Mouse (Mus musculus) lung, postnatal 36 days (tissue): ENCODE data around the gene Gnat1.

Source experiments
- DNase-seq: peaks from one replicate; pipeline ENCODE4 v3.0.0; 2022; ENCODE audit warnings: mixed read lengths

The Gnat1 gene

DNA sequence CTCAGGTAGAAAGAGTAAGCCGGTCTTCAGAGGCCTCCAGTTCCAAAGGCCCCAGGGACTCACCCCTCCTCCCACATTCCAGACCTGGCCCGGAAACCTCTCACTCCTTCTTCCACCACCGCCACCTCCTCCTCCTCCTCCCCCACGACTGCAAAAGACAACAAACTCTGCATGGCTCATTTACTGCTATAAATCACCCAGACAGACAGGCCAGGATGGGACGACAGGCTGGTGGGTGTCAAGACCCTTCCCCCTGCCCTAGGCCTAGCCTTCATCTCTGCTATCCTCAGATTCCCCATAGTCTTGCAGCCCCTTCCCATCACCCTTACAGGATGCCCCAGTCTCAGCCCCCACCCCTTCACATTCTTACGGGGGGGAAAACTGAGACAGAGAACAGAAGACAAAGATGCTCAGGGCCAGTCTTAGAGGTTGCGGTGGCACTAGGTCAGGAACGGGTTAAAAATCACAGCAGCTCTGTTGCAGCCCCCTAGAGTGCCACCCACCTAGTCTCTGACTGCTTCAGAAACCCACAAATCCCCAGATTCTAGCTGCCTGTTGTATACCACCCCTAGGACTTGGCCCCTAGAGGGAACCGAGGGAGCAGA, 20.0 kb upstream of the Gnat1 start:
- DNase-seq = peak; percentile 54

GRCm38 (mm10) chr9:107698611-107699190, 19.2 kb upstream of the Gnat1 start:
- peak; percentile 65 for DNase-seq

GRCm38 (mm10) chr9:107697811-107698521, 18.5 kb upstream of the Gnat1 start:
- no peak for DNase-seq

DNA sequence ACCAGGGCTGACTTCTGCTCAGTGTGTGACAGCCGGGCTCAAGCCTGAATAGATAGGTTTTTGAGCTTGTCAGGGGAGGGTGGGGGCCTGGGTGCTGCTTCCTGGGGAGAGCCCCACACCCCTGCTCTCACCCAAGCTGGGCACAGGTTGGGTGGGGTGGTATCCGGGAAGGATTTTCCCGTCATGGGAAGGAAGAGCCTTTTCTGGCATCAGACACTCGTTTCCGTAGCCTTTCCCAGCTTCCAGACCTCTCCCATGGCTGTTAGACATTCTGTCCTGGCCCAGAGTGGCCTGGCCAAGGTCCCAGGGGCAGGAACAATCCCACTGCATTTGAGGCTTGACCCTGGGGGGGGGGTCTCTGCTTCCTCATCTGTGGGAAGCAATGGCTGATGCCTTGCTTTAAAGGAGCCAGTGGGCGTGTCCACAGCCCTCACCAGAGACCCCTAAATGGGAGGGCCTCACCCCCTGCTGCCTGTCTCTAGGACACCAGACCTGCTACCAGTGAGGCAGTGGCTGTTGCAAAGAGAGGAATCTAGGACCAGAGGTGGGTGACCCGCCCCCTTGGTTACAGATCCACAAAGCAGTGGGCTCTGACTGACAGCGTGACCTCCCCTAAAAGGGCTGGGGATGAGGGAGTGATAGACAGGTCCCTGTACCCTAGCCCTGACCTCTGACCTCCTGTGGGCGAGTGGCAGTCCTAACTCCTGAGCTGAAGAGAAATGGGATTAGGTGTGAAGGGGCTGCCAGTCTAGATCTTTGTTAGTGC, 17.5 kb upstream of the Gnat1 start:
- DNase-seq = peak; percentile 79

DNA sequence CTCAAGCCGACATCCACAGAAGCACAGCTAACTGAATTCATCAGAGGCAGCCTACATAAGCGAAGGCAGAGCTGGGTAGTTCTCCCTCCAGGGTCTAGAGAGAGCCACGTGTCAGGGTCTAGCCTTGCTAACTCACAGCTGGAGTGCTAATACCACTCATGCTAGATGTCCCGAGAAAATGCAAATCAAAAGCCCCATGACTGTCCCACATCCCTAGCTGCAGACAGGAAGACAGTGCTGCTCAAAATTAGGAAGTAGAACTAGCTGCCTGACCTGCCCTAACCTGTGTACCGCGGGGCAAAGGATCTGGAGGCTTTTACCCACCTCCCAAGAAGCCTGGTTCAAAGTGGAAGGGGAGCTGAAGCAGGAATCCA, 16.6 kb upstream of the Gnat1 start:
- DNase-seq = no peak

GRCm38 (mm10) chr9:107695441-107696105, 16.1 kb upstream of the Gnat1 start:
- no peak for DNase-seq

DNA sequence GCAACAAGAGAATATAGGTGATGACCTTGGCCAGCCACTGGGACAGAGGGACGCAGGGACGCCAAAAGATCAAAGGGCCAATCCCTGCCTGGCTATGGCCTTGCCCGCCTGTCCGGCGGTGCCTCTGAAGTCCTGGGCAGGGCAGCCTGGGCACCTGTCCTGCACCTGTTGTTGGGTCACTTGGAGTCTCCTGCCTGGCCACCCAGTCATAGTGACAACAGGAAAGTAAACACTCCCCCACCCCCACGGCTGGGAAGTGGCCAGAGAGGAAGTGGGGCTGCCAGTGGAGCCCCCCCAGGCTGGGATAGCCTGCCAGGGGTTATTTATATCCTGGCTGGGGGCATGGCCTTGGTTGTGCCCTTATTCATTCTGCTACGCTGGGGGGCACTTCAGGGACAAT, 15.1 kb upstream of the Gnat1 start:
- peak; percentile 77 for DNase-seq

DNA sequence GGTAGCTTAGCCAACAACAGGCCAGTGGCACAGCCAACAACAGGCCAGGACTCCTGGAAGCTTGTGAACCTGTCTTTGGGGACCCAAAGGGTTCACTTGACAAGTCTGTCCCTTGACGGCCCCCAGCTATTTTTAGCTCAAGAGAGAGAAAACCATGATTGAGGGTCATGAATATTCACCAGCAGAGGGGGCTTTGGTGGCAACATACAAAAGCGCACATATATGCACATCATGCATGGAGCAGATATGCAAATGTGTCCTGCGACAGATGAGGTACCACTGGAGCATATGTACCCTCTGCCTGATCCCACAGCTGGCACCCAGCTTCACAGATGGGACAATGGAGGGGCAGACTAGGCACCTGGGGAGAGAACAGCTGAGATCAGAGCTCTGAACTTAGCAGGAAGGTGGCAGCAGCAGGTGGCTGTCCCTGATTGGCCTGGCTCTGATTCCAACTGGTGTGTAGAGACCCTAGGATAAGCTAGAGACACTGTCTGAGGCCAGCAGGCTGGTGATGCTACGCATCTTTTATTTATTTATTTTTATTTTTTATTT, 14.0 kb upstream of the Gnat1 start:
- DNase-seq = no peak

DNA sequence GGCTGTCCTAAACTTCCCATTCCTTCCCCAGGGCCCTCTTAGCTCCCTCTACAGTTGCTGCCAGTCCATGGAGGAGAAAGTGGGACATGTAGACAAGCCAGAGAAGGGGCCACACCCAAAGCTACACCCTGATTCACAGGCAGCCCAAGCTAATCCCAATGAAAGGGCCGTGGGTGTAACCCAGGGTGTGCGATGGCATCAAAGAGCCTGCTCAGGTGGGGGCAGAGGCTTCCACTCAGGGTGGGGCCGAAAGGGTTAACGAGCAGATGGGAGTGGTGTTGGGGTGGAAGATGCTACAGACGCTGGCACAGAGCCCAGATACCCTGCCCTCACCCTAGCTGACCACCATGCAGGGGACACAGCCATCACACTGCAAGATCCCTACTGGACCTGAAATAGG, 13.3 kb upstream of the Gnat1 start:
- no peak for DNase-seq

GRCm38 (mm10) chr9:107690391-107690790, 10.9 kb upstream of the Gnat1 start:
- DNase-seq = no peak

DNA sequence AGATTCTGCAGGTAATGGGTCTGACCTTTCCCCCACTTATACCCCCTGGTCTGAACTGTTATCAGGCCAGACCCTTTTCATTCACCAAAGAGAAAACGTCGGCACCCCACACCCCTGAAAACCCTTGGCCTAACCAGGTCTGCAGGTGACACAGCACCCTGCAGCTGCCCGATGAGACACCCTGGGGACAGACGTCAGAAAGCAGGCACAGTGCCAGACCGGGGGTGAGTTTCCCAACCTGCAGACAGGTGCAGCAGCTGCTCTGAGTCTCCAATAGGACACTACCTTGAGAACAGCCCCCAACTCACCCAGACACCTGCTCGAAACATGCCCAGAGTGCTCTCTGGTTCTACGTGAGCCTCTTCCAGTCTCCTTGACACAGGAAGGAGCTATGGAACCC, 9.4 kb upstream of the Gnat1 start:
- no peak for DNase-seq

GRCm38 (mm10) chr9:107688415-107688814, 8.9 kb upstream of the Gnat1 start:
- no peak for DNase-seq

DNA sequence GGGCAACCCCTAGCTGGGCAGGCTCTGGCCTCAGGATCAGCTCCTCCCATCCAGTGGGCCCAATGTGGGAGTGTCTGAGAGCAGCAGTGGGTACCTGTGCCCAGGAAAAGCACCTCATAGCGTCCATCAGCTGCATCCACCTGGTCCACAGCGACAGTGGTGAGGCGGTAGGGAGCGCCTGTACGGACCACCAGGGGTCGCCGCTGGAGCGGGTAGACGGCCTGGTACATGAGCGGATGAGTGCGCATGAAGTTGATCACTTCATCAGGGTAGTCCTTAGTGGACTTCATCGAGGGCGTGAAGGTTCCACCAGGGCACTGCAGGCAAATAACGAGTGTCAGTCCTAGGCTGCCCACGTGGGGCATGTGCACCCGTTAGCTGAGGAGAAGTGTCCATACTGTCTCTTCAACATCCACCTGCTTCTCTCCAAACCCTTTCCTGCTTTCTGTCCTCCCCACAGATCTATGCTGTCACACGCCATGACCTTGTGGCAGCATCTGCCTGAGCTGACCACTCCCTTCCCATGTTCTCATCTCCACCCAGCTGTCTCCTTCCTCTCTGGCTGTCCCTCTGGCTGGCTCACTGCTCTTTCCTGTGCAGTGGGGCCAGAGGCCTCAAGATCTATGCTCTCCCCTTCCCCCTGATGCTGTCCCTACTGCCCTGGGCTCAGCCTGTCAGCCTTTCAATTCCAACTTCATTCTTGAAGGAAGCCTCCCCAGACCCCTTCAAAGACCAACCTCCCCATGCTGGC, 5.9 kb upstream of the Gnat1 start:
- peak; percentile 77 for DNase-seq

GRCm38 (mm10) chr9:107682405-107682804, 2.9 kb upstream of the Gnat1 start:
- no peak for DNase-seq

- DNase-seq = no peak
These were observed 651 bp downstream of the Gnat1 start for GRCm38 (mm10) chr9:107678861-107679260.

DNA sequence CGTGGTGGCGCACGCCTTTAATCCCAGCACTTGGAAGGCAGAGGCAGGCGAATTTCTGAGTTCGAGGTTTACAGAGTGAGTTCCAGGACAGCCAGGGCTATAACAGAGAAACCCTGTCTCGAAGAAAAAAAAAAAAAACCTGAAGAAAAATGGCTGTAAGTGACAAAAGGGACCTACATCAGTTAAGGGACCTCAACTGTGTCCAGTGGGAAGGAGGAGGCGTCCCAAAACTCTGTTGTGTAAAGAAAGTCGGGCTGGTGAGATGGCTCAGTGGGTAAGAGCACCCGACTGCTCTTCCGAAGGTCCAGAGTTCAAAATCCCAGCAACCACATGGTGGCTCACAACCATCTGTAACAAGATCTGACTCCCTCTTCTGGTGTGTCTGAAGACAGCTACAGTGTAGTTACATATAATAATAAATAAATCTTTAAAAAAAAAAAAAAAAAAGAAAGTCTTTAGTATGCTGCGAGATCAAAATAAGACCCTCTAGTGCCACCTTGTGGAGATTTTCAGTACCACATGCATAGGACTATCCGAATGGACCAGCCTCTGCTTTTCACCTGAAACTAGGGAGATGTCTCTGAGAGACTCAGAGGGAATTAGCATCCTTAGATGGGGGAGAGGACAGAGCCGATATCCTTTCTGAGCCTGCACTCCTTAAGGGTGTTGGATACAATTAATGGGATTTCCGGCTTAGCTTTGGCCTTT, 1.5 kb downstream of the Gnat1 start:
- peak; percentile 95 for DNase-seq

DNA sequence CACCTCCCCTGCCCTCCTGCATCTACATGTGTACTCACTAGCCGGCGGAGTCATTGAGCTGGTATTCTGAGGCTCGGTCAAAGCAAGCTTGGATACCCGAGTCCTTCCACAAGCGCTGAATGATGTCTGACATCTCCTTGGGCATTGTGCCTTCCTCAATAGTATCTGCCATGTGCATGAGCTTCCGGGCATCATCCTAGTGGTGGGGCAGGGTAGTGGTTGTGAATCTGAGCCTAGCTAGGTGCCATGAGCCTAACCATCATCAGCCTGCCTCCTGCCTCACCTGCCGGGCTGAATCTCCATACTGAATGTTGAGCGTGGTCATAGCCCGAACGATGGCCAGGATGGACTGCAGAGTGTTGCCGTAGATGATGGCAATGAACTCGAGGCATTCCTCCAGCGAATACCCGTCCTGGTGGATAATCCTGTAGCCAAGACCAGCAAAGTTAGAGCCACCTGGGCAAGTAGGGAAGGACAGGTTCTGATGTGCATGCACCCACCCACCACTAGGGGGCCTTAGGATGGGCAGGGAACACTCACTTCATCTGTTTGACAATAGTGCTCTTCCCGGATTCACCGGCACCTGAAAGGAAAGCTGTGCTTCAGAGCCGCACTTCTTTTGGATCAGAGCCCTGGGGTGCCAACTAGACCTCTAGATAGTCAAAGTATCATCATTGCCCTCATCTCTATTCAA, 2.3 kb downstream of the Gnat1 start:
- no peak for DNase-seq

- no peak for DNase-seq
These were observed 3.2 kb downstream of the Gnat1 start for GRCm38 (mm10) chr9:107676302-107676701.

GRCm38 (mm10) chr9:107675671-107676301, 3.7 kb downstream of the Gnat1 start:
- DNase-seq = peak; percentile 72
